Mouse (Mus musculus) frontal cortex, postnatal 10 days (tissue): ENCODE data around the gene Krt78.
A peak's percentile ranks its signal among the peaks of the same experiment; 100 is the strongest.

Experiments
- DNase-seq, 2 experiments: peaks; one replicate each; pipeline ENCODE4 v3.0.0; 2022; ENCODE audit warnings: low spot score in 2 of 2, mixed read lengths in 1 of 2

Gene Krt78

GRCm38 (mm10) chr15:101973414-101974077, 19.5 kb upstream of the Krt78 start:
- DNase-seq: peak; percentile 85 to 95

- DNase-seq: no peak
Measured at GRCm38 (mm10) chr15:101970536-101970935, 16.4 kb upstream of the Krt78 start.

GRCm38 (mm10) chr15:101966808-101967207, 12.7 kb upstream of the Krt78 start:
- DNase-seq: no peak

- DNase-seq: no peak
Measured at GRCm38 (mm10) chr15:101958891-101959290, 4.8 kb upstream of the Krt78 start.

- no peak for DNase-seq
Measured at GRCm38 (mm10) chr15:101952733-101953474, 1.2 kb downstream of the Krt78 start.

- no peak for DNase-seq
Measured at GRCm38 (mm10) chr15:101945430-101945829, 8.7 kb downstream of the Krt78 start.

GRCm38 (mm10) chr15:101941948-101942347, 12.1 kb downstream of the Krt78 start:
- no peak for DNase-seq

- no peak for DNase-seq
Measured at GRCm38 (mm10) chr15:101940274-101940829, 13.7 kb downstream of the Krt78 start, which contains the start of gene Krt79. TSS of gene Krt79 (minus strand) at chr15:101940324.

GRCm38 (mm10) chr15:101938600-101939308, 15.3 kb downstream of the Krt78 start:
- DNase-seq: no peak

- no peak for DNase-seq
Measured at GRCm38 (mm10) chr15:101933024-101933423, 21.1 kb downstream of the Krt78 start.

GRCm38 (mm10) chr15:101929666-101930065, 24.4 kb downstream of the Krt78 start:
- no peak for DNase-seq

GRCm38 (mm10) chr15:101929087-101929486, 25.0 kb downstream of the Krt78 start:
- no peak for DNase-seq

GRCm38 (mm10) chr15:101927340-101928080, 26.6 kb downstream of the Krt78 start:
- no peak for DNase-seq

GRCm38 (mm10) chr15:101925041-101925440, 29.0 kb downstream of the Krt78 start:
- DNase-seq: no peak

GRCm38 (mm10) chr15:101924635-101925034, 29.5 kb downstream of the Krt78 start, which contains the start of gene Krt4:
TSS of gene Krt4 (minus strand) at chr15:101924735.
- DNase-seq: no peak

GRCm38 (mm10) chr15:101922296-101922695, 31.8 kb downstream of the Krt78 start:
- DNase-seq: no peak

- DNase-seq: no peak
Measured at GRCm38 (mm10) chr15:101916072-101916471, 38.0 kb downstream of the Krt78 start.

- no peak for DNase-seq
Measured at GRCm38 (mm10) chr15:101904849-101905248, 49.2 kb downstream of the Krt78 start.

GRCm38 (mm10) chr15:101902171-101903149, 51.6 kb downstream of the Krt78 start:
- no peak for DNase-seq
